Mouse (Mus musculus) c-Kit-positive CD71-negative TER-119-negative erythroid progenitor cells, embryonic 14.5 days (primary cell): ENCODE measurements around the gene Nynrin.

Experiments used
- DNase-seq: peaks from one replicate; pipeline ENCODE4 v3.0.0-alpha.2; 2013; ENCODE audit warnings: low read depth

The Nynrin gene

DNA sequence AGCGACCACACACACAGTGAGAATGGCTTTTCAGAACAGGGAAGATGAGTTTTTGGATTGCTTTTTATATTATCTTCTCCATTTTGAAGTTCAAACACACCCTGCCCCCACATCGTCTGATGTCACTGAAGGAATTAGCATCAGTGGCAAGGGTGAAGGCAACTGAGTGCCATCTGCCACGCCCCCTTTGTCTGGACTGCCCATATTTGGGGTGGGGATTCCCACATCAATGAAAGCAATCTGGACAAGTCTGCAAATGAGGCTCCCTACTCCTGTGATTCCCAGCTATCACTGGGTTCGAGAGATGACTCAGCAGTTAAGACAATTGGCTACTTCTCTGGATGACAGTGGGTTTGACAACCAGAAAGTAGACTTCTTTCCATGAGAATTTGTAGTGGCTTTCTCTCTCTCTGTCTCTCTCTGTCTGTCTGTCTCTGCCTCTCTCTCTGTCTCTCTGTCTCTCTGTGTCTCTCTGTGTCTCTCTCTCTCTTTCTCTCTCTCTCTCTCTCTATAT lies 12.9 kb upstream of the Nynrin start:
- DNase-seq: no peak

DNA sequence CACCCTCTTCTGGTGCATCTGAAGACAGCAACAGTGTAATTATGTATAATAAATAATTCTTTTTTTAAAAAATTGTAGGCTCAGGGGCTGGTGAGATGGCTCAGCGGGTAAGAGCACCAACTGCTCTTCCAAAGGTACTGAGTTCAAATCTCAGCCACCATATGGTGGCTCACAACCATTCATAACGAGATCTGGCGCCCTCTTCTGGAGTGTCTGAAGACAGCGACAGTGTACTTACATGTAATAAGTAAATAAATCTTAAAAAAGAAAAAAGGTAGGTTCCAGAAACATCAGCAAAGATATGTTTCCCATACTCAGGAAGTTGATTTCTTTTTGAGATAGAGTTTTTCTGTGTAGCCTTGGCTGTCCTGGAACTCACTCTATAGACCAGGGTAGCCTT lies 11.0 kb upstream of the Nynrin start:
- no peak for DNase-seq

- DNase-seq: no peak
These were observed 8.1 kb upstream of the Nynrin start for GRCm38 (mm10) chr14:55845506-55846294.

DNA sequence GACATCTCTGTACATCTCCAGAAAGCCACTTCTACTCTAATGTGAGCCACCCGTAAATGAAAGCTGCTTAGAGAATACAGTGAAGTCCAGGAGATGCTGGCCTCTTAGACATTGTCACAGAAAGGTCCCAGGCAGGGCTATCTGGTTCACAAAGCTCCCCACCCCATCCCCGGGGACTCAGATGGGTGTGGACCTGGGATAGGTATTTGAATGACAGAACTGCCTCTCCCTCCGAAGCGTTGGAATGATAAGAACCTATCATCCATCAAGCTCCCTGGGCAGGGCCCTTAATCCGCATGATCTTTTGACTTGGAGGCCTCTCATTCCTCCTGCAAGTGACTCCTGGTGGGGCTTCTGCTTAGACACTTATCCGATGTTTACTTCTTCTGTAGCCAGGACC lies 2.9 kb upstream of the Nynrin start:
- DNase-seq: no peak

DNA sequence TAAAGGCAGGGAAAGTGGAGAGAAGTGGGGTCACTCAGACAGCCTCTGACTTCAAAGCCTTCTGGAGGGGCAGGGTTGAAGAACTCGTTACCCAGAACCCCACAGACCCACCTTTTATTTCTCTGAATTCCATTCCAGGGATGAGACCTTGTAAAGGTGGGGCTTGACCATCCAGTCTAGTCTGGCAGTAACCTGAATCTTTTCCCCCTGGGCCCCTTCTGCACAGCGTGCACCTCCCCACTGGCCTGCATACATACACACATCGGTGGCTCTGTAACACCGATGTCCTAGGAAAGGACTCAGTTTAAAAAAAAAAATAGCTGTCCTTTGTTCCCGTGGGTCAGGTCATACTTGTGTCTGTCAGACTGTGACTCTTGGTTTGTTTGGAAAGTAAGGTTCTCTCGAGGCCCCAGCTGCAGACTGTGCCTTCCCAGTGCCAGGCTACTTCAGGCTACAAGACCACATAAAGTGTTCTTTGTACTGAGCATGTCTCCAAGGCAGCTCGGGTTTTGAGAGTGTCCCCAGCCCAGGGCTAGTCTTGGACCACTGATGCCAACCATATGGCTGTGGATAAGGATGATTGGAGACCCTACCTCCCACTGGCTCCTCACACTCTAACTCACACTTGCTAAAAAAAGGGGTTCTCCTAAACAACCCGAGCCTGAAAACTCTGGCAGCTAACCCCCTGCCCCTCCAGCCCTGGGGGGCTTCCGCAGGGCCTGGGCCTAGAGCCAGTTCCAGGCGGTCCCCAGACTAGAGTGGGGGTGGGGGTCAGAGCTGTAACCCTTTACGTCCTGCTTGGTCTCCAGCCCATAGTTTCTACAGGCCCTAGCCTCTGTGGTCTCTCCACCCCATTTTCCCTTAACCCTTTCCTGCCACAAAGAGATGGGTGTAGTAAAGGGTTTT lies 911 bp upstream of the Nynrin start:
- no peak for DNase-seq

DNA sequence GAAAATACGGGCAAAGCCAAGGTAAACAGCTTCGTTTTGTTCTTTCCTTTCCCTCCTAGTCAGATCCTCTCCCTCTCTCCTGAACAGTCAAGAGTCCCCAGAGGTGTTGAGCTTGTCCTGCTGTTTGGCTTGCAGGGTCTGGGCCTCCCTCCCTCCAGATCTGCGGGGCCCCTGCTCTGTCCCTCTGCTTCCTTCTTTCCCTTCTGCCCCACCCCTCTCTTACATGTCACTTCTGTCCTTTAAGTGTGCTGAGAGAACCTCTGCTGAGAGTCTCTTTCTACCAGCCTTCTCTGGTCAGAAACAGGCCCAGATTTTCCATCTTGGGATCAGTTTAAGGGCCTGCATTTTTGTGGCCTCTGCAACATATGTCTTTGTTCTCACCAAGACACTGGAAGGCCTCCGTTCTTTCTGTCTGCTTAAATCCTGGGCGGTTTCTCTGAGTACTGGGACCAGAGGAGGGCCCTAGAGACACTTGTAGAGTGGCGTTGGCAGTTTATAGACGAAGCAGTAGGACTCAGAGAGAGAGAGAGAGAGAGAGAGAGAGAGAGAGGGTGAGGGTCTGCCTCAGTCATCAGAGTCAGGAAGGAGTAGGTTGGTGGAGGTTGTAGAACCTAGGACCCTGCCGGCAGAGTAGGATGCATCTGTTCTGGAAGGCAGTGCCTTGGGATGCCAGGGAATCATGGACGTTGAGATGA lies 743 bp downstream of the Nynrin start:
- DNase-seq: no peak

DNA sequence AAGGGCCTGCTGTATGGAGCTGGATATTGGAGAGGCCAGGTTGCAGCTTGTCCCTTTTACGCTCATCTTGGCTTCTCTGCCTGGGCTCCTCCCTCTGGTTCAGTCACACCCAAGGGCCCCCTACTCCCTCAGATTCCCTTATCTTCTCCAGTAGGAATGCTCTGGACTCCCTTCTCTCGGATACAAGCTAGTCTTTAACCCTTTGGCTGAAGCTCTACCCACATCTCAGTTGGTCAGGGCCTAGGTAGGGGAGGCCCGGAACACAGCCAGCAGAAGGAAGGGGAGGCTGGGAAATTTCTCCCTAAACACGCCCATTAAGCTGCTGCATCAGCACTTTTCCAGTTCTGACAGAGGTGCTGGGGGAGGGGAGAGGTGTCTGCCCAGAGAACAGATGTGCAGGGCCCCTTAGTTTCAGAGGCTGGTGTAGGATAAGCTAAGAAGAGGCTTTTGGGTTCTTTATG lies 1.3 kb downstream of the Nynrin start:
- no peak for DNase-seq

DNA sequence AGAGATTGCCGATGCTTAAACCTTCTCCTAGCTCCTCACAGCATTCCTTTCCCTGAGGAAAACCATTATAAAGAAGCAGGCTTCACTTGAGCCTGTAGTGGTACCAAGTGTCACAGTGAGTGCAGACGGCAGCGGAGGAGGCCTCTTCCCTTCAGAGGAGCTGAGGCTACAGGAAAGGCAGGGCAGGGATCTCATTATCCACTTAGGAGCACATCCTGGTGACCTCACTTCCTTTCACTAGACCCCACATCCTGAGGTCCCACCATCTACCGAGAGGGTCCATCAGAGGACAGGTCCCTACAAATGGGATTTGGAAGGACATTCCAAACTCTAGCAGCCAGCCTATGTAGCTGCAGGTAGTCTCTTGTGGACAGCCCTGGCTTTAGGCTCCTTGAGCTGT lies 3.8 kb downstream of the Nynrin start:
- no peak for DNase-seq

DNA sequence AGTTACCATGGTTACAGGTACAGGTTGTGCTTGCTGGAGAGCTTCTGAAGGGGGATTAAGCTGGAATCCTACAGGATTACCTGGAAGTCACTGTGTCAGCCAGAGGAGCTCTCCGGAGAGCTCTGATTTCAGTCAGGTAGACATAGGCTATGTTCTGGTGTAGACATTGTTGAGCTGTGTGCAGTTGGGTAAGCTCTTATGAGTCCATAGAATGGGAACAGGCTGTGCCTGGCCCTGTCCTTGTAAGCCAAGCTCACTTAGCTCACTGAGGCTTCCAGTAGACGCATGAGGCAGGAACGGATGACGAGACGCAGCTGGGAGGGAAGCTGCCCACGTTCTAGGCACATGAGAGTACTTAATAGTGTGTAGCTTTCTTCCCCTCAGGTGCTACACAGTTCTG lies 8.4 kb downstream of the Nynrin start:
- DNase-seq: no peak

DNA sequence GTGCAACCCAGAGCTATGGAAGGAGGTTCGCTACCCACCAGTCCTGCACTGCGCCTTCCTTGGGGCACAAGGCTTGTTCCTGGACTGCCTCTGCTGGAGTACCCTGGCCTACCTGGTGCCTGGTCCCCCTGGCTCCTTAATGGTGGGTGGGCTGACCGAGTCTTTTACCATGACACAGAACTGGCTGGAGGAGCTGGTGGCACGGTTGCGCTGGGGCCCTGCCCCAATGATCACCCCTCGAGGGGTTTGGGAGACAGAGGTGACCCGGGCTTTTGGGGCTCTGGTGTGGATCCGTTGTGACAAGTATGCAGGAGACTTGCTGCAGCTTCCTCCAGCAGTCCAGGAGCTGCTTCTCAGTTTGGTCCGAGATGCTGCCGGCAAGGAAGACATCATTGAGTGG lies 9.2 kb downstream of the Nynrin start:
- no peak for DNase-seq

GRCm38 (mm10) chr14:55863773-55864172 lies 10.0 kb downstream of the Nynrin start:
- DNase-seq: peak; percentile 67

GRCm38 (mm10) chr14:55866962-55867361 lies 13.2 kb downstream of the Nynrin start:
- DNase-seq: no peak

DNA sequence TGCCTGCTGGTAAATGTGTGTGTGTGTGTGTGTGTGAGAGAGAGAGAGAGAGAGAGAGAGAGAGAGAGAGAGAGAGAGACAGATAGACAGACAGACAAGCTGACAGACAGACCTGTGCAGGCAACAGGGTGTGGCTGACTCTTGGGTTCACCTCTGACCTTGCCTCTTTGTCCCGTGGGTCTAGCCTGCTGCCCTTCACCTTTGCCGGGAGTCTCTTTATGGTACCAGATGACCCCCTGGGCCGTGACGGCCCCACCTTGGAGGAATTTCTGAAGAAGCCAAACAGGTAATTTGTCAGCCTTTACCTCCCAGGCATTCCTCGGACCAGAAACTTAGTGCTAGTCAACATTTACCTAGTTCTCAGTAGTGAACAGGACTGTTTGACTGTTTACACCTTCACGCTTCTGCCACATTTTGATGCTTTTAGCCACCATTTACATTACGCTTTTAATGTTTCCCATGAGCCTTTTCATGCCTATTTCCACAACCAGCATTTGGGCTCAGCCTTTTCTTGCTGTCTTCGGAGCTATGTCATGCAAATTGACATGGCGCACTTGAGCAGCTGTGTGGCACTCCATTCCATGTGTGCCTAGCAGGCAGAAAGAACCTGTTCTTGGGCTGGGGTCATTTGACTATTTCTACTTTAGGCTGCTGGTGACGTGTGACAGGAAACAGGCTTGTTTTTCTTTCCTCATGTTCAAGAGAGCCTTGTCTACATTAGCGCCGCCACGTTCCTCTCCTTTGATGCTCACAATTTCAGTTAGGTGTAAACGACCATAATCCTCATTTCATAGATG lies 14.6 kb downstream of the Nynrin start:
- DNase-seq: no peak

DNA sequence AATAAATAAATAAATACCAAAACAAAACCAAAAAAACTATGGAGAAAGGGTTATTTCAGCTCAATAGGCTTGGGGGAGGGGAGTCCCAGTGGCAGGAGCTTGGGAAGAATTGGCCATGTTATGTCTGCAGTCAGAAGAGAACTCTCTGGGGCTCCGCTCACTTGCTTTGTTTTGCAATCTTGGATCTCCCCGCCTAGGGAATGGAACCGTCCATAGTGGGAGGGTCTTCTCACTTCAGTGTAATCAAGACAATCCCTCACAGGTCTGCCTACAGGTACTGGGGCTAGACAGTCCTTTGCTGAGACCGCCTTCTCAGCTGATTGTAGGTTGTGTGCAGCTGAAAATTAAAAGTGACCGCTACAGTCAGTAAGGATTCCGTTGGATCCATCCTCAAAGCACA lies 15.7 kb downstream of the Nynrin start:
- DNase-seq: no peak

- no peak for DNase-seq
These were observed 18.2 kb downstream of the Nynrin start for GRCm38 (mm10) chr14:55872039-55872438.

DNA sequence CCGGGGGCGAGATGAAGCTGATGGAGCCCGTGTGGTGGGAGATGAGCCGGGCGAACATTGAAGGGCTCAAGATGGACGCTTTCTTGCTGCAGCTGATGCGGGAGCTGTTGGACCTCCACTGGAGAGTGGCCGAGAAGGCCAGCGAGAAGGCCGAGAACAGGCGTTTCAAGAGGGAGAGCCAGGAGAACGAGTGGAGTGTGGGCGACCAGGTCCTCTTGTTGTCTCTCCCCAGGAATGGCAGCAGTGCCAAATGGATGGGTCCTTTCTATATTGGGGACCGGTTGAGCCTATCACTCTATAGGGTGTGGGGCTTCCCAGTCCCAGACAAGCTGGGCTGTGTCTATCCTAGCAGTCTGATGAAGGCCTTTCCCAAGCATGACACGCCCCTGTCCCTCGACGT lies 18.7 kb downstream of the Nynrin start:
- no peak for DNase-seq

DNA sequence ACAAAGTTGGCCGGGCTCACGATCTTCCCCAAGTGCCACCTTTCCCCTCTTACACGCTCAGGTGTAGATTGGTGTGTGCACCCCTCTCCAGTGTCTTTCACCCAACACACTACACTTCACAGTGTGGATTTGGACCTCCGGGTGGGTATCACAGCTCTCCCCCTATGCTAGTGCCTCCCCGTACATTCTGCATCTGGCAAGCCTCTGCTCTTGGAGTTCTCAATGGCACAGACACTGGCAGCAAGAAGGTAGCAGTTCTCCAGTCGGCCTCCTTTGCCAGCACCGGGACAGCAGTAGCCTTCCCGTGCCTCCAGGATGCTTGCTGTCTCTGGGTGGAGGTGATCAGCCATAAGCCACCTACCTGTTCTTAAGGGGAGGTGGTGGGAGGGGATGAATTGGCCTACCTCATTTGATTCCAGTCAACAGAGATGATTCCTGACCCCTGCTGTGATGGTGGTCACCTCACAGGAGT lies 19.5 kb downstream of the Nynrin start:
- DNase-seq: no peak

DNA sequence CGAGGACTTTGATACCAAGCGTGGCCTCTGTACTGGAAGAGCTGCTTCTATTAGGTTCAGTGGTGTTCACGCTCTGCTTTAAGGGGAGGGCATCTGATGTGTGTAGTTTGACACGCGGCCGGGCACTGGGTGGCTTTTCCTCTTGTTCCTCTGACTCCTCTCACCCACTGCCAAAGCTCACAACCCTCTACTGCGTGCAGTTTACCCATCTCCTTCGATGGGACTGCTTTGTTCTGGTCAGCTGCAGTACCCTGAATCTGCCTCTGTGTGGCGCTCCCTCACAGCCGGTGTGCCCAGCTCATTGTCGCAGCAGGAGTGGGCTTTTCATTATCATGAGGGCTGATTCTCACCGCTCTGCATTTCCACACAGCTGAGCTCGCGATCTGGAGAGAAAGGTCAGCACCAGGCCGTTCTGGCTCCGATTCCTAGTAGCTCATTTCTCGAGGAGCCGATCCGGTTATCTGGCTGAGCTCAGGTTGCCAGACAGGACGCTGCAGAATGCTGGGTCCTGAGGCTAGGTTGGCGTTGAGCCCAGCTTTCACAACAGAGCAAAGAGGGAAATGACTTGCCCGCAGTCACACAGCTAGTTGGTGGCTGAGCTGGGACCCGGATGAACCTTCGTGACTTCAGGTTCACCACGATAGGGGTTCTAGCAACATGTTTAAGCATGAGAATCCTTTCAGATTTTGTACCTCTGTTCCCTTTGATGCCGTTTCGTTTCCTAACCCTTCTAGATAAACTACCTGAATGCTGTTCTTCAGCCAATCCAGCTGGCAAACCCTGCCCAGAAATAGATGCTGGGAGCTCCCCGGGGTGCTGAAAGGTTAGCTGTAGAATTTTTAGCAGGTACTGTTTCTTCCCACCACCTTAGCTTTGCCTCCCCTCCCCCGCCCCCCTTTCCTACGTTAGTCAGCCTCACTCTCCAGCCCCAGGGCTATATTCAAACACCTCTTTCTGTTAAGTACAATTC lies 20.2 kb downstream of the Nynrin start:
- peak; percentile 62 for DNase-seq

- no peak for DNase-seq
These were observed 23.9 kb downstream of the Nynrin start for GRCm38 (mm10) chr14:55877469-55878315.
